Comparison of ENCODE assay signal across 27 mouse cellular contexts in the genomic region with DNA sequence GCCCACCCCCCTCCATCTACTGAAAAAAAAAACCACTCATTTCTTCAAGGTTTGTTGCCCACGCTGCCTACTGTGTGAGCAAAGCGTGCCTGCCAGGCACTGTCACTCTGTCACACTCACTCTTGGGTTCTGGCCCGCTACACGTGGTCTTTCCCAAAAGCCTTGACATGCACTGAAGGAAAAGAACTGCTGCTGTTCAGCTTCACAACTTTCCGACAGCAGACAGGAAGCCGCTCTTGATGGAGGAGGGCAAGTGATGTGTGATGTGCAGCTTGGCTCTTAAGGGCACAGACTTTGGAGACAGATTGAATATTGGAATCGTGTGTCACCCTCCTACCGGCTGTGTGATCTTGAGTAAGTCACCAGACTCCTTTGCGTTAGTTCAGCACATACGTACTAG.
DNase-seq lines count a peak whose midpoint lies in the region; TF ChIP-seq lines count a peak whose summit lies in the region.
"Had no signal": no experiment of that assay in that cellular context is flagged by ENCODE, and none has a peak within 500 bp of the region (broad histone marks: within the 10 kb centered on the region; RNA-seq: fewer than 3 reads in every experiment).

No protein-coding gene starts in this region.

- H3K27ac ChIP-seq in layer of hippocampus, adult 2 months: peak overlapping the region; percentile 54; the same call in 1 of the 2 replicates
- H3K27ac ChIP-seq: forebrain, embryonic 13.5 days; heart, embryonic 15.5 days; hindbrain, embryonic 12.5 days; hindbrain, postnatal 0 days; intestine, embryonic 15.5 days; limb, embryonic 13.5 days; lung, embryonic 15.5 days; neural tube, embryonic 12.5 days; stomach, postnatal 0 days had no signal

- H3K4me3 ChIP-seq in layer of hippocampus, adult 2 months: no peak overlapping the region
- H3K4me3 ChIP-seq: forebrain, embryonic 13.5 days; heart, embryonic 15.5 days; hindbrain, embryonic 12.5 days; intestine, embryonic 15.5 days; limb, embryonic 13.5 days; lung, embryonic 15.5 days; myocyte; neural tube, embryonic 12.5 days had no signal

- TF ChIP-seq CTCF in layer of hippocampus, adult 2 months (conservative IDR thresholded peaks at IDR 0.05): no peak

- DNase-seq in cerebellum, postnatal 10 days: peak; percentile 17 to 29
- DNase-seq in cerebellum, adult 18-20 months: no peak
- DNase-seq in layer of hippocampus, adult 2 months (ENCODE audit: low spot score in 2 of 2): peak in 1 of 2 experiments; percentile 35
- DNase-seq in layer of hippocampus, postnatal 10 days (ENCODE audit: low spot score in 2 of 2): no peak
- DNase-seq in right cerebral cortex, postnatal 10 days (ENCODE audit: low spot score in 2 of 2): peak; percentile 38 to 43
- DNase-seq in right cerebral cortex, postnatal 4 days: no peak
- DNase-seq in kidney, postnatal 25 days: no peak
- DNase-seq: adrenal gland, adult 2 months; adrenal gland, postnatal 36 days; cerebellum, adult 8-10 months; cerebellum, postnatal 36 days; gastrocnemius, postnatal 14 days; heart, postnatal 36 days; kidney, adult 2 months; kidney, postnatal 4 days; lung, postnatal 36 days; thymus, postnatal 14 days had no signal

Comparison
In these comparisons a context has a peak if more than half of its experiments do, and no peak if none do; other contexts are left out.
1. DNase-seq: peak in cerebellum, postnatal 10 days (2 of 2) and right cerebral cortex, postnatal 10 days (2 of 2); none in cerebellum, adult 18-20 months (0 of 2), layer of hippocampus, postnatal 10 days (0 of 2), right cerebral cortex, postnatal 4 days (single experiment) and kidney, postnatal 25 days (0 of 2).